Mouse (Mus musculus) hindbrain, embryonic 16.5 days (tissue): ENCODE measurements around the gene Gm10715. TPM values are rescaled to one million over a fixed set of nuclear protein-coding genes. Genes with fewer than 3 reads are reported as not detected.
A peak's percentile ranks its signal among the peaks of the same experiment; 100 is the strongest.
"Not testable (repeated sequence)": the region's sequence is repeated elsewhere in the genome, so short reads cannot be mapped to it uniquely, and the experiment has no call there.

Source experiments
- ATAC-seq: fragments of 200-750 bp; cut with Nextera tagmentation; 2 replicates; pipeline ENCODE4 v1.8.0; 2017; ENCODE audit warnings: moderate TSS enrichment, moderate library complexity
- H3K27ac ChIP-seq: fragments of 300-500 bp; sonication (generic); 2 replicates; pipeline ENCODE4 v1.5.1; 2014; ENCODE audit warnings: low read depth, mild to moderate bottlenecking, control low read depth, low read length, moderate library complexity
- H3K27me3 ChIP-seq: fragments of 300-500 bp; sonication (generic); replicated peaks from 2 replicates; pipeline ENCODE4 v1.6.1; 2014; ENCODE audit warnings: low read length; ENCODE audit not compliant: control insufficient read depth, insufficient read depth
- H3K36me3 ChIP-seq: fragments of 300-500 bp; sonication (generic); 2 replicates; pipeline ENCODE4 v1.6.1; 2014; ENCODE audit warnings: mild to moderate bottlenecking, low read length, moderate library complexity, mixed read lengths; ENCODE audit not compliant: control insufficient read depth, insufficient read depth
- H3K4me1 ChIP-seq: fragments of 300-500 bp; sonication (generic); 2 replicates; pipeline ENCODE4 v1.6.1; 2014; ENCODE audit warnings: low read depth, low read length; ENCODE audit not compliant: control insufficient read depth, insufficient read depth
- H3K4me2 ChIP-seq: fragments of 300-500 bp; sonication (generic); 2 replicates; pipeline ENCODE4 v1.6.1; 2014; ENCODE audit warnings: mild to moderate bottlenecking, low read length, control low read depth, moderate library complexity
- H3K4me3 ChIP-seq: fragments of 300-500 bp; sonication (generic); 2 replicates; pipeline ENCODE4 v1.5.1; 2014; ENCODE audit warnings: mild to moderate bottlenecking, low read length, control low read depth, moderate library complexity
- H3K9ac ChIP-seq: fragments of 300-500 bp; sonication (generic); 2 replicates; pipeline ENCODE4 v1.6.1; 2014; ENCODE audit warnings: low read depth, mild to moderate bottlenecking, control low read depth, low read length, moderate library complexity
- H3K9me3 ChIP-seq: fragments of 300-500 bp; sonication (generic); 2 replicates; pipeline ENCODE4 v1.6.1; 2014; ENCODE audit warnings: mild to moderate bottlenecking, low read length, moderate library complexity; ENCODE audit not compliant: control insufficient read depth
- WGBS: fragments of 180-500 bp; shearing (Covaris S2); extraction: QIAGEN DNeasy Blood & Tissue Kit; methylation state at CpG from one replicate; pipeline ENCODE4 v1.1.7; 2014; 5-methylcytosine and 5-hydroxymethylcytosine counted together
- polyA plus RNA-seq: library from polyadenylated mRNA; unstranded; fragments of >200 nt; fragmentation: Nextera tagmentation; extraction: Ambion mirVana; gene quantifications from 2 replicates; pipeline ENCODE4 v1.2.1, GENCODE M21; 2015

Gm10715 gene
- not detected in 2 replicates for polyA plus RNA-seq

DNA sequence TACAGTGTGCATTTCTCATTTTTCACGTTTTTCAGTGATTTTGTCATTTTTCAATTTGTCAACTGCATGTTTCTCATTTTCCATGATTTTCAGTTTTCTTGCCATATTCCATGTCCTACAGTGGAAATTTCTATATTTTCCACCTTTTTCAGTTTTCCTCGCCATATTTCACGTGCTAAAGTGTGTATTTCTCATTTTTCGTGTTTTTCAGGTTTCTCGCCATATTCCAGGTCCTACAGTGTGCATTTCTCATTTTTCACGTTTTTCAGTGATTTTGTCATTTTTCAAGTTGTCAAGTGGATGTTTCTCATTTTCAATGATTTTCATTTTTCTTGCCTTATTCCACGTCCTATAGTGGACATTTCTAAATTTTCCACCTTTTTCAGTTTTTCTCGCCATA lies at the start of gene Gm10715:
TSS of gene Gm10715 (plus strand) at position 301 of the 400 bp plus-strand sequence.
- WGBS = 80% methylated on average over 6 of the region's 8 CpGs

DNA sequence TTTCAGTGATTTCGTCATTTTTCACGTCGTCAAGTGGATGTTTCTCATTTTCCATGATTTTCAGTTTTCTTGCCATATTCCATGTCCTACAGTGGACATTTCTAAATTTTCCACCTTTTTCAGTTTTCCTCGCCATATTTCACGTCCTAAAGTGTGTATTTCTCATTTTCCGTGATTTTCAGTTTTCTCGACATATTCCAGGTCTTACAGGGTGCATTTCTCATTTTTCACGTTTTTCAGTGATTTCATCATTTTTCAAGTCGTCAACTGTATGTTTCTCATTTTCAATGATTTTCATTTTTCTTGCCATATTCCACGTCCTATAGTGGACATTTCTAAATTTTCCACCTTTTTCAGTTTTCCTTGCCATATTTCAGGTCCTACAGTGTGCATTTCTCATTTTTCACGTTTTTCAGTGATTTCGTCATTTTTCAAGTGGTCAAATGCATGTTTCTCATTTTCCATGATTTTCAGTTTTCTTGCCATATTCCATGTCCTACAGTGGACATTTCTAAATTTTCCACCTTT lies 36.2 kb upstream of the Gm10715 start, which contains the start of gene Gm10722:
TSS of gene Gm10722 (plus strand) at position 478 of the 528 bp plus-strand sequence.
- not testable (repeated sequence) for ATAC-seq, H3K4me2 ChIP-seq
- 72% methylated on average over 12 of the region's 12 CpGs for WGBS

More for the DNA sequence above, at the start of gene Gm10715:
- not testable (repeated sequence) for H3K27me3 ChIP-seq, H3K9ac ChIP-seq, H3K4me2 ChIP-seq, H3K27ac ChIP-seq, H3K4me1 ChIP-seq, H3K4me3 ChIP-seq, ATAC-seq, H3K36me3 ChIP-seq, H3K9me3 ChIP-seq

DNA sequence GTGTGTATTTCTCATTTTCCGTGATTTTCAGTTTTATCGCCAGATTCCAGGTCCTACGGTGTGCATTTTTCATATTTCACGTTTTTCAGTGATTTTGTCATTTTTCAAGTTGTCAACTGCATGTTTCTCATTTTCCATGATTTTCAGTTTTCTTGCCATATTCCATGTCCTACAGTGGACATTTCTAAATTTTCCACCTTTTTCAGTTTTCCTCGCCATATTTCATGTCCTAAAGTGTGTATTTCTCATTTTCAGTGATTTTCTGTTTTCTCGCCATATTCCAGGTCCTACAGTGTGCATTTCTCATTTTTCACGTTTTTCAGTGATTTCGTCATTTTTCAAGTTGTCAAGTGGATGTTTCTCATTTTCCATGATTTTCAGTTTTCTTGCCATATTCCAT lies 35.7 kb upstream of the Gm10715 start:
- H3K4me2 ChIP-seq, H3K27me3 ChIP-seq, H3K27ac ChIP-seq, H3K4me3 ChIP-seq, H3K9ac ChIP-seq, H3K9me3 ChIP-seq, ATAC-seq, H3K36me3 ChIP-seq, H3K4me1 ChIP-seq: not testable (repeated sequence)
- 65% methylated on average over 8 of the region's 8 CpGs for WGBS

More for the DNA sequence above, 36.2 kb upstream of the Gm10715 start, which contains the start of gene Gm10722:
- H3K36me3 ChIP-seq, H3K27me3 ChIP-seq, H3K9ac ChIP-seq, H3K4me3 ChIP-seq, H3K4me1 ChIP-seq, H3K27ac ChIP-seq, H3K9me3 ChIP-seq: not testable (repeated sequence)

DNA sequence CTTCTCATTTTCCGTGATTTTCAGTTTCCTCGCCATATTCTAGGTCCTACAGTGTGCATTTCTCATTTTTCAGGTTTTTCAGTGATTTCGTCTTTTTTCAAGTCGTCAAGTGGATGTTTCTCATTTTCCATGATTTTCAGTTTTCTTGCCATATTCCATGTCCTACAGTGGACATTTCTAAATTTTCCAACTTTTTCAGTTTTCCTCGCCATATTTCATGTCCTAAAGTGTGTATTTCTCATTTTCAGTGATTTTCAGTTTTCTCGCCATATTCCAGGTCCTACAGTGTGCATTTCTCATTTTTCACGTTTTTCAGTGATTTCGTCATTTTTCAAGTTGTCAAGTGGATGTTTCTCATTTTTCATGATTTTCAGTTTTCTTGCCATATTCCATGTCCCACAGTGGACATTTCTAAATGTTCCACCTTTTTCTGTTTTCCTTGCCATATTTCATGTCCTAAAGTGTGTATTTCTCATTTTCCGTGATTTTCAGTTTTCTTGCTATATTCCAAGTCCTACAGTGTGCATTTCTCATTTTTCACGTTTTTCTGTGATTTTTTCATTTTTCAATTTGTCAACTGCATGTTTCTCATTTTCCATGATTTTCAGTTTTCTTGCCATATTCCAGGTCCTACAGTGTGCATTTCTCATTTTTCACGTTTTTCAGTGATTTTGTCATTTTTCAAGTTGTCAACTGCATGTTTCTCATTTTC lies 34.6 kb upstream of the Gm10715 start:
- peak; percentile 88 for ATAC-seq
- not testable (repeated sequence) for H3K36me3 ChIP-seq, H3K9ac ChIP-seq, H3K4me1 ChIP-seq, H3K4me2 ChIP-seq, H3K4me3 ChIP-seq, H3K9me3 ChIP-seq, H3K27ac ChIP-seq, H3K27me3 ChIP-seq
- WGBS = 59% methylated on average over 8 of the region's 11 CpGs

DNA sequence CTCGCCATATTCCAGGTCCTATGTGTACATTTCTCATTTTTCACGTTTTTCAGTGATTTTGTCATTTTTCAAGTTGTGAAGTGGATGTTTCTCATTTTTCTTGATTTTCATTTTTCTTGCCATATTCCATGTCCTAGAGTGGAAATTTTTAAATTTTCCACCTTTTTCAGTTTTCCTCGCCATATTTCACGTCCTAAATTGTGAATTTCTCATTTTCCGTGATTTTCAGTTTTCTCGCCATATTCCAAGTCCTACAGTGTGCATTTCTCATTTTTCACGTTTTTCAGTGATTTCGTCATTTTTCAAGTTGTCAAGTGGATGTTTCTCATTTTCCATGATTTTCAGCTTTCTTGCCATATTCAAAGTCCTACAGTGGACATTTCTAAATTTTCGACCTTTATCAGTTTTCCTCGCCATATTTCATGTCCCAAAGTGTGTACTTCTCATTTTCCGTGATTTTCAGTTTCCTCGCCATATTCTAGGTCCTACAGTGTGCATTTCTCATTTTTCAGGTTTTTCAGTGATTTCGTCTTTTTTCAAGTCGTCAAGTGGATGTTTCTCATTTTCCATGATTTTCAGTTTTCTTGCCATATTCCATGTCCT lies 33.8 kb upstream of the Gm10715 start, which contains the start of gene Gm11168:
TSS of gene Gm11168 (plus strand) at position 553 of the 603 bp plus-strand sequence.
- not testable (repeated sequence) for H3K9ac ChIP-seq, ATAC-seq, H3K36me3 ChIP-seq, H3K4me3 ChIP-seq, H3K4me1 ChIP-seq, H3K27me3 ChIP-seq, H3K4me2 ChIP-seq, H3K9me3 ChIP-seq, H3K27ac ChIP-seq
- 70% methylated on average over 6 of the region's 14 CpGs for WGBS

DNA sequence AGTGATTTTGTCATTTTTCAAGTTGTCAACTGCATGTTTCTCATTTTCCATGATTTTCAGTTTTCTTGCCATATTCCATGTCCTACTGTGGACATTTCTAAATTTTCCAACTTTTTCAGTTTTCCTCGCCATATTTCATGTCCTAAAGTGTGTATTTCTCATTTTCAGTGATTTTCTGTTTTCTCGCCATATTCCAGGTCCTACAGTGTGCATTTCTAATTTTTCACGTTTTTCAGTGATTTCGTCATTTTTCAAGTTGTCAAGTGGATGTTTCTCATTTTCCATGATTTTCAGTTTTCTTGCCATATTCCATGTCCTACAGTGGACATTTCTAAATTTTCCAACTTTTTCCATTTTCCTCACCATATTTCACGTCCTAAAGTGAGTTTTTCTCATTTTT lies 30.5 kb upstream of the Gm10715 start:
- not testable (repeated sequence) for H3K9ac ChIP-seq, H3K4me2 ChIP-seq, H3K27ac ChIP-seq, H3K4me3 ChIP-seq, H3K4me1 ChIP-seq, H3K27me3 ChIP-seq, ATAC-seq, H3K9me3 ChIP-seq, H3K36me3 ChIP-seq
- WGBS = 83% methylated on average over 1 of the region's 5 CpGs

DNA sequence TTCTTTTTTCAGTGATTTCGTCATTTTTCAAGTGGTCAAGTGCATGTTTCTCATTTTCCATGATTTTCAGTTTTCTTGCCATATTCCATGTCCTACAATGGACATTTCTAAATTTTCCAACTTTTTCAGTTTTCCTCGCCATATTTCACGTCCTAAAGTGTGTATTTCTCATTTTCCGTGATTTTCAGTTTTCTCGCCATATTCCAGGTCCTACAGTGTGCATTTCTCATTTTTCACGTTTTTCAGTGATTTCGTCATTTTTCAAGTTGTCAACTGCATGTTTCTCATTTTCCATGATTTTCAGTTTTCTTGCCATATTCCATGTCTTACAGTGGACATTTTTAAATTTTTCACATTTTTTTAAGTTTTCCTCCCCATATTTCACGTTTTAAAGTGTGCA lies 30.0 kb upstream of the Gm10715 start:
- not testable (repeated sequence) for H3K4me2 ChIP-seq, H3K36me3 ChIP-seq, H3K27me3 ChIP-seq, H3K9ac ChIP-seq, H3K27ac ChIP-seq, H3K4me3 ChIP-seq, H3K4me1 ChIP-seq, H3K9me3 ChIP-seq
- ATAC-seq = peak; percentile 80
- WGBS = 73% methylated on average over 8 of the region's 8 CpGs

DNA sequence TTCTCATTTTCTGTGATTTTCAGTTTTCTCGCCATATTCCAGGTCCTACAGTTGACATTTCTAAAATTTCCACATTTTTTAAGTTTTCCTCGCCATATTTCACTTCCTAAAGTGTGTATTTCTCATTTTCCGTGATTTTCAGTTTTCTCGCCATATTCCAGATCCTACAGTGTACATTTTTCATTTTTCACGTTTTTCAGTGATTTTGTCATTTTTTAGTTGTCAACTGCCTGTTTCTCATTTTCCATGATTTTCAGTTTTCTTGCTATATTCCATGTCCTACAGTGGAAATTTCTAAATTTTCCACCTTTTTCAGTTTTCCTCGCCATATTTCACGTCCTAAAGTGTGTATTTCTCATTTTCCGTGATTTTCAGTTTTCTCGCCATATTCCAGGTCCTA lies 29.4 kb upstream of the Gm10715 start:
- H3K4me3 ChIP-seq, H3K9ac ChIP-seq, H3K36me3 ChIP-seq, ATAC-seq, H3K9me3 ChIP-seq, H3K27me3 ChIP-seq, H3K4me2 ChIP-seq, H3K4me1 ChIP-seq, H3K27ac ChIP-seq: not testable (repeated sequence)
- 75% methylated on average over 7 of the region's 9 CpGs for WGBS

DNA sequence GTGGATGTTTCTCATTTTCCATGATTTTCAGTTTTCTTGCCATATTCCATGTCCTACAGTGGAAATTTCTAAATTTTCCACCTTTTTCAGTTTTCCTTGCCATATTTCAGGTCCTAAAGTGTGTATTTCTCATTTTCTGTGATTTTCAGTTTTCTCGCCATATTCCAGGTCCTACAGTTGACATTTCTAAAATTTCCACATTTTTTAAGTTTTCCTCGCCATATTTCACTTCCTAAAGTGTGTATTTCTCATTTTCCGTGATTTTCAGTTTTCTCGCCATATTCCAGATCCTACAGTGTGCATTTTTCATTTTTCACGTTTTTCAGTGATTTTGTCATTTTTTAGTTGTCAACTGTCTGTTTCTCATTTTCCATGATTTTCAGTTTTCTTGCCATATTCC lies 27.3 kb upstream of the Gm10715 start:
- not testable (repeated sequence) for H3K4me3 ChIP-seq, H3K27me3 ChIP-seq, H3K9ac ChIP-seq, H3K27ac ChIP-seq, H3K9me3 ChIP-seq, H3K4me2 ChIP-seq, H3K4me1 ChIP-seq, H3K36me3 ChIP-seq
- peak; percentile 56 for ATAC-seq
- no CpG with 5 or more reads among the region's 5 CpGs for WGBS
